Mouse (Mus musculus) hindbrain, embryonic 12.5 days (tissue): ENCODE results near the gene Chkb. TPM values are rescaled to one million over a fixed set of nuclear protein-coding genes. Genes with fewer than 3 reads are reported as not detected.
"Not testable (repeated sequence)": the region's sequence is repeated elsewhere in the genome, so short reads cannot be mapped to it uniquely, and the experiment has no call there.

Source experiments
- ATAC-seq: fragments of 200-750 bp; cut with Nextera tagmentation; 2 replicates; pipeline ENCODE4 v1.8.0; 2017; ENCODE audit warnings: moderate TSS enrichment; ENCODE audit not compliant: low FRiP score
- H3K27ac ChIP-seq: fragments of 300-500 bp; sonication (generic); 2 replicates; pipeline ENCODE4 v1.5.1; 2016; ENCODE audit warnings: mild to moderate bottlenecking
- H3K27me3 ChIP-seq: fragments of 300-500 bp; sonication (generic); 2 replicates; pipeline ENCODE4 v1.6.1; 2016; ENCODE audit warnings: mild to moderate bottlenecking
- H3K36me3 ChIP-seq: fragments of 300-500 bp; sonication (generic); 2 replicates; pipeline ENCODE4 v1.6.1; 2016; ENCODE audit warnings: mild to moderate bottlenecking
- H3K4me1 ChIP-seq: fragments of 300-500 bp; sonication (generic); 2 replicates; pipeline ENCODE4 v1.6.1; 2016
- H3K4me2 ChIP-seq: fragments of 300-500 bp; sonication (generic); replicated peaks from 2 replicates; pipeline ENCODE4 v1.6.1; 2016; ENCODE audit warnings: mild to moderate bottlenecking
- H3K4me3 ChIP-seq: fragments of 300-500 bp; sonication (generic); 2 replicates; pipeline ENCODE4 v1.5.1; 2016; ENCODE audit warnings: mild to moderate bottlenecking
- H3K9ac ChIP-seq: fragments of 300-500 bp; sonication (generic); 2 replicates; pipeline ENCODE4 v1.6.1; 2016; ENCODE audit warnings: mild to moderate bottlenecking, moderate library complexity
- H3K9me3 ChIP-seq: fragments of 300-500 bp; sonication (generic); replicated peaks from 2 replicates; pipeline ENCODE4 v1.6.1; 2016; ENCODE audit warnings: mild to moderate bottlenecking
- WGBS: fragments of 180-500 bp; shearing (Covaris S2); methylation state at CpG from one replicate; pipeline ENCODE4 v1.1.7; 2016; 5-methylcytosine and 5-hydroxymethylcytosine counted together
- polyA plus RNA-seq: library from polyadenylated mRNA; unstranded; fragments of >200 nt; fragmentation: Nextera tagmentation; extraction: Ambion mirVana; gene quantifications from 2 replicates; pipeline ENCODE4 v1.2.1, GENCODE M21; 2016

Chkb gene
- polyA plus RNA-seq, 1 experiment from 2014 or later, result 67.4 TPM

DNA sequence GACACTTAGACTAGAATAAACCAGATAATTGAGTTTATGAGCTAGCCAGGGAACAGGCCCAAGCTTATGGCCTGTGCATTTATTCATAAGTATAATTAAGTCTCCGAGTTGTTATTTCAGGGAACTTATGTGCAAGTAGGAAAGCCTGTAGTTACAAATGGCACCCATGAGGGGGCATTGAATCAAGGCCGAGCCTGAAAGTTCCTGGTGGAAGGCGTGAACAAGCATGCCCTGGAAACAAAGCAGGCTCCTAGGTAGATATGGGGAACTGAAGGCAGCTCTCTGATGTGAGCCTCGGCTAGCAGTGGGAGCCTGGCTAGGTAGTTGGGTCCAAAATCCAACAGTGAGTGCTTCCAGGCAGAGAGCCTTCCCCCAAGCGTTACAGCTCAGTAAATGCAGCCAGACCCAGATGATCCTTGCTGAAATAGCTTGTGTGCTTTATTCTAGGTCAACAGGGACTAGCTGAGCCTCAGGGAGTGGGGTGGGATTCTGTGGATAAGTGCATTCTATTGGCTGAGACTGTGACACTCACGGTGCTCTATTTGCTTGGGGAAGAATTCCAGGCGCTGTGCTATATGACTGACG lies 12.9 kb upstream of the Chkb start:
- Histone ChIP-seq H3K27me3 (no peaks in the 10 kb centered on the region), H3K27ac (no peak overlapping the region), H3K4me2 (no peak overlapping the region), H3K4me1 (no peaks in the 10 kb centered on the region), H3K9me3 (no peaks in the 10 kb centered on the region), H3K4me3 (no peak overlapping the region), H3K9ac (no peak overlapping the region), H3K36me3 (no peaks in the 10 kb centered on the region)
- ATAC-seq, result no peak
- 45% methylated on average over 8 of the region's 8 CpGs for WGBS

- ATAC-seq, result no peak
- WGBS, result 89% methylated on average over 5 of the region's 5 CpGs
- H3K36me3 ChIP-seq, result no peaks in the 10 kb centered on the region
- no peak overlapping the region for H3K4me3 ChIP-seq
- H3K4me1 ChIP-seq, result 0 out of 2 replicates have a peak, but pooled peaks cover 2% of the 10 kb centered on the region
- H3K9me3 ChIP-seq, result no peaks in the 10 kb centered on the region
- H3K4me2 ChIP-seq, result no peak overlapping the region
- H3K27ac ChIP-seq, result no peak overlapping the region
- H3K27me3 ChIP-seq, result no peaks in the 10 kb centered on the region
- no peak overlapping the region for H3K9ac ChIP-seq
Observed at GRCm38 (mm10) chr15:89435878-89436277, 6.2 kb upstream of the Chkb start.

DNA sequence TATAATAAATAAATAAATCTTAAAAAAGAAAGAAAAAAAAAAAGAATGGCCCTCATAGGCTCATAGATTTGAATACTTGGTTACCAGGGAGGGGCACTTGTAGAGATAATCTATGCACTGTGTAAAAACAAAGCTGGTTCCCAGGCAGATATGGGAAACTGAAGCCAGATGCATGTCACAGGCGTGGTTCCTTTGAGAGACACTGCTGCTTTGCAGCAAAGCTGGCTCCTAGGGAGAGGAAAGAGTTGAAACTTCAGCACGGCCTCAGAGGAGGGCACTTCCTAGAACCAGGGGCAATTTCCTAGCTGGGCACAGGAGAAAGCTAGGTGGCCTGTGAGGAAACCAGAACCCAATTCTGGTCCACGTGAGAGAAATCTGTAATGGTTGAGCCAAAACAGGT lies 4.4 kb upstream of the Chkb start:
- no peak overlapping the region for H3K4me2 ChIP-seq
- no peaks in the 10 kb centered on the region for H3K27me3 ChIP-seq
- H3K9me3 ChIP-seq, result no peaks in the 10 kb centered on the region
- no peak overlapping the region for H3K4me3 ChIP-seq
- H3K36me3 ChIP-seq, result no peaks in the 10 kb centered on the region
- H3K9ac ChIP-seq, result no peak overlapping the region
- ATAC-seq, result no peak
- WGBS, result 64% methylated on average over 3 of the region's 3 CpGs
- H3K27ac ChIP-seq, result no peak overlapping the region
- H3K4me1 ChIP-seq, result 0 out of 2 replicates have a peak, but pooled peaks cover 6% of the 10 kb centered on the region

DNA sequence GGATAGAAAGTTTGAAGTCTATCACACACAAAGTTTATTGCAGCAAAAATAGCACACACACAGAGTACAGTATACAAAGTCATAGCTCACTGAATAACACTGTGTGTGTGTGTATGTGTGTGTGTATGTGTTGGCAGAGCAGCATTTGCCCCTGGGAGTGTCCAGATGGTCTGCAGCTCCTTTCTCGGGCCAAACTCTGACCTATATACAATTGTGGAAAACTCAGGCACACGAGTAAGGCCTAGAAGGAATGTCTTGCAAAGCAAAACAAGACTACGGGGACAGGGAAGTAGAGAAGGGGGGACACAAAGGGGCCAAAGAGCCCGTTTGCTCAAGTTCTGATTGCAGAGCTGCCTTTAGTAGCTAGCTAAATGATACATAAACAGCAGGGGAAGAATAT lies 3.2 kb upstream of the Chkb start:
- Histone ChIP-seq H3K27ac (no peak overlapping the region), H3K4me3 (no peak overlapping the region), H3K27me3 (no peaks in the 10 kb centered on the region), H3K4me1 (peaks cover 15% of the 10 kb centered on the region), H3K9me3 (no peaks in the 10 kb centered on the region), H3K9ac (no peak overlapping the region), H3K4me2 (no peak overlapping the region), H3K36me3 (no peaks in the 10 kb centered on the region)
- WGBS, result 77% methylated on average over 4 of the region's 4 CpGs
- no peak for ATAC-seq

GRCm38 (mm10) chr15:89431806-89432205 lies 2.1 kb upstream of the Chkb start:
- no peak for ATAC-seq

GRCm38 (mm10) chr15:89431271-89431670 lies 1.6 kb upstream of the Chkb start:
- Histone ChIP-seq H3K27me3 (no peaks in the 10 kb centered on the region), H3K9me3 (no peaks in the 10 kb centered on the region), H3K4me2 (no peak overlapping the region), H3K9ac (no peak overlapping the region), H3K4me1 (peaks cover 15% of the 10 kb centered on the region), H3K36me3 (peaks cover 16% of the 10 kb centered on the region), H3K4me3 (no peak overlapping the region), H3K27ac (no peak overlapping the region)
- no peak for ATAC-seq
- 94% methylated on average over 3 of the region's 3 CpGs for WGBS

More at GRCm38 (mm10) chr15:89431806-89432205, 2.1 kb upstream of the Chkb start:
- no peaks in the 10 kb centered on the region for H3K27me3 ChIP-seq
- peaks cover 10% of the 10 kb centered on the region for H3K36me3 ChIP-seq
- H3K9ac ChIP-seq, result no peak overlapping the region
- H3K27ac ChIP-seq, result no peak overlapping the region
- H3K4me1 ChIP-seq, result peaks cover 15% of the 10 kb centered on the region
- H3K4me2 ChIP-seq, result no peak overlapping the region
- no peaks in the 10 kb centered on the region for H3K9me3 ChIP-seq
- no peak overlapping the region for H3K4me3 ChIP-seq
- WGBS, result 92% methylated on average over 6 of the region's 6 CpGs

DNA sequence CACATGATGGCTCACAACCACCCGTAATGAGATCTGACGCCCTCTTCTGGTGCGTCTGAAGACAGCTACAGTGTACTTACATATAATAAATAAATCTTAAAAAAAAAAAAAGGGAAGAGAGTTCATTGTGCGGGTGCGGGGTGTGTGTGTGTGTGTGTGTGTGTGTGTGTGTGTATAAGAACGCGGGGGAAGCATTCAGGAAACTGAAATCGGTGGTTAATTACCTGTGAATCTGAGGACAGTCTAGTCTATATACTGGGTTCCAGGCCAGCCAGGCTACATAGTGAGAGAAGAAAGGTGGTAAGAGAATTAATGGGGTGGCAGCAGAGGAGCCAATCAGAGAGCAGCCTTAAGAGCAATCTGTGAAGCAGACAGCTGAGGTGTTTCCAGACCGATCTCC lies 1.1 kb upstream of the Chkb start:
- Histone ChIP-seq H3K36me3 (peaks cover 21% of the 10 kb centered on the region), H3K4me1 (peaks cover 18% of the 10 kb centered on the region)
- not testable (repeated sequence) for H3K27ac ChIP-seq, H3K4me2 ChIP-seq, H3K9me3 ChIP-seq, ATAC-seq, H3K9ac ChIP-seq, H3K4me3 ChIP-seq, H3K27me3 ChIP-seq
- WGBS, result 86% methylated on average over 9 of the region's 9 CpGs

DNA sequence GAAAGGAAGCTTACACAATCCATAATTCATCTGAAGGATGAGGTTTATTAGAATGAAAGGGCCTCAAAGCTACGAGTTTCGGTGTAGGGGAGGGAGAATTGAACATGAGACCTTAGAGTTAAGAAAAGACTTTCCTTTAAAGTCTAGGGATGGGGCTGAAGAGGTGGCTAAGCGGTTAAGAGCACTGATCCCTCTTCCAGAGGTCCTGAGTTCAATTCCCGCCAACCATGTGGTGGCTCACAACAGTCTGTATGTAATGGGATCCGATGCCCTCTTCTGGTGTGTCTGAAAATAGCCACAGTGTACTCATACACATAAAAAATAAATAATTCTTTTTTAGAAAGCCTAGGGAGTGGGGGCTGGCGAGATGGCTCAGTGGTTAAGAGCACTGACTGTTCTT lies 633 bp upstream of the Chkb start:
- ATAC-seq, result no peak

GRCm38 (mm10) chr15:89428821-89429351 lies 822 bp downstream of the Chkb start:
- Histone ChIP-seq H3K36me3 (peaks cover 31% of the 10 kb centered on the region), H3K9me3 (no peaks in the 10 kb centered on the region), H3K4me3 (peak overlapping the region; percentile 75), H3K27ac (peak overlapping the region; percentile 96), H3K27me3 (no peaks in the 10 kb centered on the region), H3K4me2 (peak overlapping the region; percentile 92), H3K9ac (peak overlapping the region; percentile 82), H3K4me1 (peaks cover 22% of the 10 kb centered on the region)
- ATAC-seq, result peak; percentile 55
- 4% methylated on average over 22 of the region's 22 CpGs for WGBS

More for the DNA sequence above, 633 bp upstream of the Chkb start:
- no peaks in the 10 kb centered on the region for H3K27me3 ChIP-seq
- H3K4me1 ChIP-seq, result peaks cover 22% of the 10 kb centered on the region
- H3K9me3 ChIP-seq, result no peaks in the 10 kb centered on the region
- WGBS, result 46% methylated on average over 6 of the region's 6 CpGs
- H3K27ac ChIP-seq, result peak overlapping the region; percentile 96
- H3K36me3 ChIP-seq, result peaks cover 25% of the 10 kb centered on the region
- peak overlapping the region; percentile 92 for H3K4me2 ChIP-seq
- H3K9ac ChIP-seq, result peak overlapping the region; percentile 82
- peak overlapping the region; percentile 75 for H3K4me3 ChIP-seq

- no peak overlapping the region for H3K27ac ChIP-seq
Observed at GRCm38 (mm10) chr15:89428136-89428790, 1.4 kb downstream of the Chkb start.

GRCm38 (mm10) chr15:89426716-89427115 lies 3.0 kb downstream of the Chkb start:
- Histone ChIP-seq H3K9me3 (no peaks in the 10 kb centered on the region), H3K9ac (no peak overlapping the region), H3K4me3 (no peak overlapping the region), H3K27me3 (no peaks in the 10 kb centered on the region), H3K4me1 (peaks cover 22% of the 10 kb centered on the region), H3K4me2 (no peak overlapping the region), H3K36me3 (peaks cover 41% of the 10 kb centered on the region), H3K27ac (no peak overlapping the region)
- 92% methylated on average over 10 of the region's 10 CpGs for WGBS
- ATAC-seq, result no peak

More at GRCm38 (mm10) chr15:89428136-89428790, 1.4 kb downstream of the Chkb start:
- peak overlapping the region; percentile 82 for H3K9ac ChIP-seq
- WGBS, result 84% methylated on average over 19 of the region's 19 CpGs
- peaks cover 22% of the 10 kb centered on the region for H3K4me1 ChIP-seq
- H3K9me3 ChIP-seq, result no peaks in the 10 kb centered on the region
- ATAC-seq, result no peak
- peak overlapping the region; percentile 92 for H3K4me2 ChIP-seq
- no peaks in the 10 kb centered on the region for H3K27me3 ChIP-seq
- H3K4me3 ChIP-seq, result peak overlapping the region; percentile 75
- peaks cover 35% of the 10 kb centered on the region for H3K36me3 ChIP-seq

GRCm38 (mm10) chr15:89425711-89426121 lies 4.0 kb downstream of the Chkb start, which contains the start of gene Cpt1b:
Gene Cpt1b (minus strand): TSS chr15:89425863.
- Histone ChIP-seq H3K4me3 (no peak within 1 kb of the TSS), H3K9me3 (no peaks in the 10 kb centered on the region), H3K4me1 (peaks cover 20% of the 10 kb centered on the region), H3K9ac (no peak within 1 kb of the TSS), H3K27me3 (no peaks in the 10 kb centered on the region), H3K36me3 (peaks cover 42% of the 10 kb centered on the region), H3K27ac (no peak within 1 kb of the TSS), H3K4me2 (0 out of 2 replicates have a peak within 1 kb of the TSS, but pooled peaks have one; percentile 6)
- 19% methylated on average over 6 of the region's 6 CpGs for WGBS
- ATAC-seq, result no peak
